11 mouse cellular contexts compared by ENCODE assay signal in genomic region chr17:46081657-46082056, GRCm38 (mm10). TPM values are rescaled to one million over a fixed set of nuclear protein-coding genes. Genes with fewer than 3 reads are reported as not detected.
DNase-seq lines count a peak whose midpoint lies in the region; ATAC-seq lines count a peak whose summit lies in the region.
"Had no signal": no experiment of that assay in that cellular context is flagged by ENCODE, and none has a peak within 500 bp of the region (broad histone marks: within the 10 kb centered on the region; RNA-seq: fewer than 3 reads in every experiment).

No protein-coding gene starts in this region.

- DNase-seq in adrenal gland, postnatal 10 days, result peak; percentile 40
- no peak for DNase-seq in adrenal gland, adult 8-10 months
- DNase-seq in urinary bladder, postnatal 4 days (ENCODE audit: low spot score in 2 of 2), result peak; percentile 47 to 68
- no peak for DNase-seq in urinary bladder, postnatal 10 days (ENCODE audit: low spot score)
- peak; percentile 82 for DNase-seq in heart, postnatal 4 days
- DNase-seq in thymus, adult 18-20 months, result no peak
- no peak for DNase-seq in cerebellum, adult 11 months
- DNase-seq: adrenal gland, postnatal 36 days; thymus, postnatal 4 days had no signal

- no peak for ATAC-seq in erythroid progenitor cell, adult 5-6 weeks (replicated peaks; ENCODE audit: low FRiP score, poor library complexity, severe bottlenecking)
- ATAC-seq: forebrain, embryonic 13.5 days had no signal

RNA-seq across cellular contexts. Expression of gene Mrps18a, which starts 29.1 kb away (rescaled TPM):
- total RNA-seq in adrenal gland, postnatal 10 days (2021), result 100 to 1,000 TPM in 1 of 2 experiments, 10 to 100 TPM in 1; 100.0 to 108 TPM
- 100 to 1,000 TPM in 2 of 4 experiments, 10 to 100 TPM in 2; 94.5 to 106 (median 101) TPM for total RNA-seq in adrenal gland, adult 8-10 months (2022)
- 100 to 1,000 TPM; 106 to 110 TPM for total RNA-seq in heart, postnatal 4 days (2021)
- total RNA-seq in erythroid progenitor cell, adult 5-6 weeks (2015; ENCODE audit: low replicate concordance), result 11.3 and 22.7 TPM in 2 replicates
- total RNA-seq in erythroid progenitor cell, adult 5-6 weeks (2017; ENCODE audit: low replicate concordance), result 9.0 and 19.4 TPM in 2 replicates

RNA-seq across cellular contexts. Expression of gene Vegfa, which starts 49.5 kb away (rescaled TPM):
- 100 to 1,000 TPM; 305 to 366 TPM for total RNA-seq in adrenal gland, postnatal 10 days (2021)
- total RNA-seq in adrenal gland, adult 8-10 months (2022), result 100 to 1,000 TPM; 270 to 756 (median 501) TPM
- total RNA-seq in heart, postnatal 4 days (2021), result 100 to 1,000 TPM; 192 to 209 TPM
- 0.42 and 11.2 TPM in 2 replicates for total RNA-seq in erythroid progenitor cell, adult 5-6 weeks (2015; ENCODE audit: low replicate concordance)
- total RNA-seq in erythroid progenitor cell, adult 5-6 weeks (2017; ENCODE audit: low replicate concordance), result 3.5 and 6.4 TPM in 2 replicates

Comparison
In these comparisons a context has a peak if more than half of its experiments do, and no peak if none do; other contexts are left out.
1. DNase-seq: peak in adrenal gland, postnatal 10 days (single experiment), urinary bladder, postnatal 4 days (2 of 2) and heart, postnatal 4 days (single experiment); none in adrenal gland, adult 8-10 months (single experiment), urinary bladder, postnatal 10 days (single experiment), thymus, adult 18-20 months (0 of 2) and cerebellum, adult 11 months (single experiment).
2. RNA of gene Mrps18a, which starts 29.1 kb away (total RNA-seq): 106 to 110 TPM in heart, postnatal 4 days, 100.0 to 108 TPM in adrenal gland, postnatal 10 days and 94.5 to 106 TPM in adrenal gland, adult 8-10 months; 9.0 to 22.7 TPM in erythroid progenitor cell, adult 5-6 weeks; every median in the first group is over 4 times any median in the second.
3. RNA of gene Vegfa, which starts 49.5 kb away (total RNA-seq): 270 to 756 TPM in adrenal gland, adult 8-10 months, 305 to 366 TPM in adrenal gland, postnatal 10 days and 192 to 209 TPM in heart, postnatal 4 days; 0.42 to 11.2 TPM in erythroid progenitor cell, adult 5-6 weeks; every median in the first group is over 10 times any median in the second.